Mouse (Mus musculus): ENCODE data around the gene Tuba8.

The Tuba8 gene

GRCm38 (mm10) chr6:121194956-121195731 lies 15.4 kb upstream of the Tuba8 start:
- DNase-seq (ENCODE audit: low spot score): no peak

GRCm38 (mm10) chr6:121197807-121198365 lies 12.6 kb upstream of the Tuba8 start:
- DNase-seq (ENCODE audit: low spot score): no peak

- DNase-seq (ENCODE audit: low spot score): no peak
These were observed 10.0 kb upstream of the Tuba8 start for GRCm38 (mm10) chr6:121200458-121200857.

- DNase-seq (ENCODE audit: low spot score): no peak
These were observed 8.5 kb upstream of the Tuba8 start for GRCm38 (mm10) chr6:121202026-121202425.

- DNase-seq (ENCODE audit: low spot score): no peak
These were observed 4.0 kb upstream of the Tuba8 start for GRCm38 (mm10) chr6:121206481-121206880.

- no peak for DNase-seq (ENCODE audit: low spot score)
These were observed 912 bp upstream of the Tuba8 start for GRCm38 (mm10) chr6:121209584-121209983.

- DNase-seq (ENCODE audit: low spot score): no peak
These were observed 412 bp downstream of the Tuba8 start for GRCm38 (mm10) chr6:121210926-121211289.

- DNase-seq (ENCODE audit: low spot score): no peak
These were observed 1.2 kb downstream of the Tuba8 start for GRCm38 (mm10) chr6:121211743-121212142.

GRCm38 (mm10) chr6:121212988-121213387 lies 2.5 kb downstream of the Tuba8 start:
- no peak for DNase-seq (ENCODE audit: low spot score)

- DNase-seq (ENCODE audit: low spot score): no peak
These were observed 3.7 kb downstream of the Tuba8 start for GRCm38 (mm10) chr6:121214221-121214620.

GRCm38 (mm10) chr6:121214667-121215330 lies 4.3 kb downstream of the Tuba8 start:
- no peak for DNase-seq (ENCODE audit: low spot score)

- no peak for DNase-seq (ENCODE audit: low spot score)
These were observed 4.8 kb downstream of the Tuba8 start for GRCm38 (mm10) chr6:121215336-121215735.

GRCm38 (mm10) chr6:121215896-121216295 lies 5.4 kb downstream of the Tuba8 start:
- DNase-seq (ENCODE audit: low spot score): no peak

- DNase-seq (ENCODE audit: low spot score): no peak
These were observed 6.2 kb downstream of the Tuba8 start for GRCm38 (mm10) chr6:121216589-121217255.

GRCm38 (mm10) chr6:121218002-121218401 lies 7.5 kb downstream of the Tuba8 start:
- no peak for DNase-seq (ENCODE audit: low spot score)

GRCm38 (mm10) chr6:121219406-121219805 lies 8.9 kb downstream of the Tuba8 start:
- DNase-seq (ENCODE audit: low spot score): no peak

GRCm38 (mm10) chr6:121220181-121220580 lies 9.7 kb downstream of the Tuba8 start:
- DNase-seq (ENCODE audit: low spot score): no peak

- DNase-seq (ENCODE audit: low spot score): no peak
These were observed 11.5 kb downstream of the Tuba8 start for GRCm38 (mm10) chr6:121221876-121222597.

GRCm38 (mm10) chr6:121223001-121223400 lies 12.5 kb downstream of the Tuba8 start:
- no peak for DNase-seq (ENCODE audit: low spot score)

- DNase-seq (ENCODE audit: low spot score): no peak
These were observed 13.6 kb downstream of the Tuba8 start for GRCm38 (mm10) chr6:121224067-121224466.

- no peak for DNase-seq (ENCODE audit: low spot score)
These were observed 14.5 kb downstream of the Tuba8 start for GRCm38 (mm10) chr6:121224993-121225392.

GRCm38 (mm10) chr6:121226043-121226442 lies 15.5 kb downstream of the Tuba8 start:
- DNase-seq (ENCODE audit: low spot score): no peak

Data from layer of hippocampus, adult 11-12 months (tissue).